Mouse (Mus musculus) frontal cortex, postnatal 25 days (tissue): Measurements from ENCODE around the gene Dnmt3l.

ENCODE experiments used
- DNase-seq, 2 experiments: peaks; one replicate each; pipeline ENCODE4 v3.0.0; 2022; ENCODE audit warnings: low spot score in 2 of 2

Dnmt3l gene

DNA sequence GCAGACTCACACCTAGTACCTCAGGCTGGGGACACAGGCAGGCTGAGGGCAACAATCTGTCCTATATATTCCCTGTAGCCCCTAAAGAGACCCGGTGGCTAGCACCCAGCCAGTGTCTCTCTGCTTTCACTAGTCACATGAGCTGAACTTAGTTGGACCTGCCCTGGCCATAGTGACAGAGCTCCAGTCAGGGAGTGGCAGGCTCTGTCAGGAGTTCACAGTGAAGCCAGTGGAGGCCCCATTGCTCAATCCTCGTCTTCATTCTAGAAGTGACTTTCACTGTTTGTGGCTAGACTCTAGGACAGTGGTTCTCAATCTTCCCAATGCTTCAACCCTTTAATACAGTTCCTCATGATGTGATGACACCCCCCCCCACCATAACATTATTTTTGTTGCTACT lies 9.8 kb upstream of the Dnmt3l start:
- DNase-seq: no peak

DNA sequence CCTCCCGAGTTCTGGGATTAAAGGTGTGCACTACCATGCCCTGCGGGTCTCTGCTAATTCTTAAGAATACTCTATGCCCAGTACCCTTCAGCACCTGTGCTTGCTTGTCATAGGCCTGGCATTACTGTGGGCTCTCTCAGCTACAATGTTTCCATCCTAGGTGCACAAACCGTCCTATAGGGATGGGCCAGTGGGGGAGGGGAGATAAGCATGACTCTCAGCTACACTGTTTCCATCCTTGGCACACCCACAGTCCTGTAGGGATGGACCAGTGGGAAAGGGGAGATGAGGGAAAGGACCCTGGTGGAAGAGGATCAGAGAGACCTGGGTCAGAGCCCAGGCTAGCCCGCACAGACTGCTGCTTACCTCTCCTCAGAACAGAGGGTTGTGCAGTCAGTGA lies 4.6 kb upstream of the Dnmt3l start:
- DNase-seq: no peak

DNA sequence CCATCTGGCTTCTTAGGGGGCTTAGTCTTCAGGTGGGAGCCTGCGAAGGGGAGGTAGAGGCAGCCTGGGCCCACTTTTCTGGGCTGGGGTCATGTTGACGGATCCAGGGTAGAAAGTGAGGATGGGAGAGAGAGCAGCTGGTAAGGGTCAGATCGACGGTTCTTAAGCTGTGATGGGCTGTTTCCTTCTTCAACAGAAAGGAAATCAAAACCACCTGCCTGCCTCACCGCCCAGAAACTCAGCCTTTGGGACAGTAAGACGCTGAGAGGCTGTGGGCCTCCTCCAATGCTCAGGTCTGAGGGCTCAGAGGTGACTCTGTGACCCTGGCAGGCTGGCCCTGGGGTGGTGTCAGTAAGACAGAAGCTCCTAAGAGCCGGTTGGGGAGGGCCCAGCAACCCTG lies 349 bp downstream of the Dnmt3l start:
- DNase-seq: no peak

GRCm38 (mm10) chr10:78042697-78043405 lies 1.1 kb downstream of the Dnmt3l start:
- DNase-seq: no peak

GRCm38 (mm10) chr10:78043406-78043836 lies 1.7 kb downstream of the Dnmt3l start, which contains the start of gene Aire:
Gene Aire (minus strand): TSS chr10:78043610.
- DNase-seq: peak in 1 of 2 experiments; percentile 26

DNA sequence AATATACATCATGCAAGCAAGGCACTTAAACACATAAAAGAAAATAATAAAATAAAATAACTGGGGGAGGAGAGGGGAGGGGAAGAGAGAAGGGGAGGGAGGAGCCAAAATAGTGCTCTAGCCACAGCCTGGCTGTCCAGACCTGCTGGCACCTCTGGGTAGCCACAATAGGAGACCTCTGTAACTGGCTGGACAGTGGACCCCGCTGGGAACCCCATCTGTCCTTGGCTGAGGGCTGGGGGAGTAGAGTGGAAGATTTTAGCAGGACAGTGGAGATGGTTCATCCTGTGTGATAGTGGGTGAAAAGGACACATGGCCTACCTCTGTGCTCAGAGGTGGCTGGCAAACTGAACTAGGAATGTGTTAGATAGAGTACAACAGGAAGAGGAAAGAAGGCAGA lies 2.8 kb downstream of the Dnmt3l start:
- DNase-seq: no peak

GRCm38 (mm10) chr10:78046388-78046787 lies 4.6 kb downstream of the Dnmt3l start:
- DNase-seq: no peak

DNA sequence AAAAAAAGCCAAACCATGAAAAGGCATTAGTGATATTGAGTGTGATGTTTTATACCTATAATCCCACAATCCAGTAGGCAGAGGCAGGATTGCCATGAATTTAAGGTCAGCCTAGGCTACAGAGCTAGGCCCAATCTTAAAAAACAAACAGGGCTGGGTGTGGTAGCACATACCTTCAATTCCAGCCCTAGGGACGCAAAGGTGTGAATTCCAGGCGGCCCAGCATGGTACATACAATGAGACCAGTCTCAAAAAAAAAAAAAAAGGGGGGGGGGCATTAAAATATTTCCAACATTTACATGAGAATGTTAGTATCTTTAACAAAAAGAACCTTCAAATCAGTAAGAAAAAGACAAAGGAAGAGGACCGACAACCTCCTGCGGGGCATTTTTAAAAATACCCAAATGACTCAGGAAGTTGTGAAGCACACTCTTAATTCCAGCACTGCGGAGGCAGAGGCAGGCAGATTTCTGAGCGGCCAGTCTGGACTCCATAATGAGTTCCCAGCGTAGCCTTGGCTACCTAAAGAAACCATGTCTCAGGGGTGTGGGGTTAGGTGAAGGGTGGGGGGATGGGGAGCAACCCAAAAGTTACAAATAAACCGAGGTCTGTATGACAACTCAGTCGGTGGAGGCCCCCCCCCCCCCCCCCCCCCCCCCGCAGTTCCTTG lies 6.4 kb downstream of the Dnmt3l start:
- no peak for DNase-seq

- DNase-seq: no peak
Observed at GRCm38 (mm10) chr10:78049519-78050035, 7.8 kb downstream of the Dnmt3l start.

DNA sequence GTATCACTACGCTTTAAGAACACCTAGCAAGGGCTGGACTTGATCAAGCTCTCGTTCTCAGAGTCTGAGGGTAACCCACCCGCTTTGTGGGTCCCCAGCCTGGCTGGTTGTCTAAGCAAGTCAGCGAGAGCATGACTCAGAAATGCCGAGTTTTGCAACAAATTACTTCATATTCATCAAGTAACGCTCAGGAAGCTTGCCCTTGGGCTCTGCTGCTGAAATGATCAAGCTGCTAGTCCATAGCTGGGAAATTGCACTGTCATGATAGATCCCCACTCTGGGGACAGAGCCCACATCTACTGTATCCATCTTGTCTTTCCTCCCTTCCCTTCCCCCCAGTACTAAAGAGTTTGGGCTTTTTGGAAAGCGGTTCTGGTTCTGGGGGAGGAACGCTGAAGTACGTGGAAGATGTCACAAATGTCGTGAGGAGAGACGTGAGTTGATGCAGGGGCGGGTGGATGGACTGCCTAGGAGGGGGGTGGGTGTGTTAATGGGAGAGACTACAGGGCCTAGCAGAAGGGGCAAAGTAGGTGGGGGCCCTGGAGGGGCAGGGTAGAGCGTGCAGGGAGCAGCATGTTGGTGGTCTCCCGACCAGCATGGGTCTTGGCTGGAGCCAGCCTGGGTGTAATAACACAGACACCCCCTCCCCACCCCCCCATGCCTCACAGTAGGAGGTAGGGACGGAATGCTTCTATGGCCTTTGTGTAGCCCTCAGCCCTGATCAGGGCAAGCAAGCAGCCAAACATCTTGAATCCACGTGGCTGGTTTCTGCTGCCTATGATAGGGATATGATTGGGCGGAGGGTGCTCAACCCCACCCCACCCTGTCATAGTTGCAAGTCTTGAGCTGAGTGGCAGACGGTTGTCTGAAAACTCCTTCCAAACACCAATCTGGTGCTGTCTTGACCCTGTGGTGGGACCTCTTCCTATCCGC lies 13.2 kb downstream of the Dnmt3l start:
- DNase-seq: no peak

- no peak for DNase-seq
Observed at GRCm38 (mm10) chr10:78057056-78057455, 15.3 kb downstream of the Dnmt3l start.

DNA sequence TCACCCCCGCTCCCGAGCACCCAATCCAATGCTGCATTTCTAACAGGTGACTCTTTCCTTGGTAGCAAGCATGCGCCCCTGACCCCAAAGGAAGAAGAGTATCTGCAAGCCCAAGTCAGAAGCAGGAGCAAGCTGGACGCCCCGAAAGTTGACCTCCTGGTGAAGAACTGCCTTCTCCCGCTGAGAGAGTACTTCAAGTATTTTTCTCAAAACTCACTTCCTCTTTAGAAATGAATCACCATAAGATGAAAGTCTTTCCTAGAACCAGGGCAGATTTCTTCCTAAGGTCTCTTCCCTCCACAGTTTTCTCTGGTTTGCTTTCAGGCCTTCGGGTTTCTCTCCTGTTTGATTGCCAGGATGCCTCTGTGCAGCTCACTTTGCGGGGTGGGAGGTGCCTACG lies 21.4 kb downstream of the Dnmt3l start:
- DNase-seq: no peak

- DNase-seq: no peak
Observed at GRCm38 (mm10) chr10:78067226-78067625, 25.5 kb downstream of the Dnmt3l start.

- DNase-seq: no peak
Observed at GRCm38 (mm10) chr10:78068541-78068940, 26.8 kb downstream of the Dnmt3l start.

DNA sequence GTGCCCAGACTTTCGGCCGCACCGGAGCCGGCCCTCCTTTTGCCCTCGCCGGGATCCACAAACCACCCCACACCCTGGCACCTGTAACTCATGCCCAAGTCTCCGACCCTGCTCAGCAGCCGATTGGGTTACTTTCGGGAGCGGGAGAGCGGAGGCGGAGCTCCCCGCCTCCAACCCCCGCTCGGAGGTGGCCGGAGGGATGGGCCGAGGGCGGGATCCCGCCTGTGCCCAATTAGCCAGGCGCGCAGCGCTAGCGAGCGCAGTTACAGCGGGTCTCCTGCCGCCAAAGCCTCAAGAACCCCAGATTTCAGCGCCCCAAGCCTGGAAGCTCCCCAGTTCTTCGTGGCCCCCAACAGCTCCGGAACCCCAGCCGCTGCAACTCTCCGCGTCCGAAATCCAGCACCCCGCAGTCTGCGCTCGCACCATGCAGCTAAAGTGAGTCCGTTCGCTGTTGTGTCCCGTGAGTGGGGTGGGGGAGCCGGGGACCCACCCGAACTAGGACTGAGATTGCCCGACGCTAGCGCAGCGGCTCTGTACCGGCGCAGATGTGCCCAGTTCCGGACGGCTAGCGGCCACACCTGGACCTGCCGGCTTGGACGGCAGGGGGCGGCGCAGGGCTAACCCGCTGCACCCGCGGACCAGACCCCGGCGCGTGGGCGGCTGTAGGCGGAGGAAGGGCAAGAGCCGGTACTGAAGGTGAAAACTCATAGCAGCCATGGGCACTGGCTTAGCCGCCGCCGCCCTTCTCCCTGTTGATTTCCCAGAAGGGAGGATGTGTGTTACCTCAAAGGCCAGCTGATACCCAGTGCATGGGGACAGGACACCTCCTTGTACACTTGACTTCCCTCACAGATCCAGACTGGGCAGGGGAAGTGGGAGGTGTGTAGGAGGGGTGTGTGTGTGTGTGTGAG lies 27.6 kb downstream of the Dnmt3l start, which contains the start of gene Icosl:
Gene Icosl (plus strand): TSS at position 202 of the 911 bp plus-strand sequence.
- peak in 1 of 2 experiments; percentile 14 for DNase-seq

- no peak for DNase-seq
Observed at GRCm38 (mm10) chr10:78074151-78074550, 32.4 kb downstream of the Dnmt3l start.

DNA sequence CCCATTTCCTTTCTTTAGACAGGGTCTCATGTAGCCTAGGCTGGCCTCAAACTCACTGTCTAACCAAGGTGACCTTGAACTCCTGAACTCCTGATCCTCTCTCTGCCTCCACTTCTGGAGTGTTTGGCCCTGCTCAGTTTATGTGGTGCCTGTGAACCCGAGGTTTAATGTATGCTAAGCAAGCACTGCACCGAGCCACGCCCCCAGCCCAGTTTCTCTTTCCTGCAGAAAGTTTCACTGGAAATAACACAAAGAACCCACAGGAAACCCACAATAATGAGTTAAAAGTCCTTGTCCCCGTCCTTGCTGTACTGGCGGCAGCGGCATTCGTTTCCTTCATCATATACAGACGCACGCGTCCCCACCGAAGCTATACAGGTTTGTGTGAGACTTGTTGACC lies 33.2 kb downstream of the Dnmt3l start:
- DNase-seq: no peak

DNA sequence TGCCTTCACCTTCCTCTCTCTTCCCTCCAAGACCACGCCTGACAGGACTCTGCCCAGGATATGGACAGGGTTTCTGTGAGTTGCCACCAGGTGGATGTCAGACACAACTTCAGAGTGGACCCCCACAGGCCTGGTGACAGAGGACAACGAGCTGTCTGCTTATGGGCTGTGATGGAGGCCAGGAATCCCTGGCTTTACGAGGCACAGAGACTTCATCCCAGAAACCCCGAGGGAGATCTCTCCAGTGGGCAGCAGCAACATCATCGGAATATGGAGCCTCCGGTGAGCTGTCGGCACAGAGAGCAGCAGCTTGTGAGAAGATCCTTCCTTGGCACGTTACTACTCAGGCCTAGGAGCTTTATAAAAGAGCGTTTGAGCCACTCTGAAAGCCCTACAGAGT lies 36.1 kb downstream of the Dnmt3l start:
- no peak for DNase-seq

GRCm38 (mm10) chr10:78078276-78078675 lies 36.5 kb downstream of the Dnmt3l start:
- DNase-seq: no peak

GRCm38 (mm10) chr10:78079955-78080591 lies 38.3 kb downstream of the Dnmt3l start:
- no peak for DNase-seq
